Mouse (Mus musculus): ENCODE measurements around the gene Kxd1.

The Kxd1 gene

DNA sequence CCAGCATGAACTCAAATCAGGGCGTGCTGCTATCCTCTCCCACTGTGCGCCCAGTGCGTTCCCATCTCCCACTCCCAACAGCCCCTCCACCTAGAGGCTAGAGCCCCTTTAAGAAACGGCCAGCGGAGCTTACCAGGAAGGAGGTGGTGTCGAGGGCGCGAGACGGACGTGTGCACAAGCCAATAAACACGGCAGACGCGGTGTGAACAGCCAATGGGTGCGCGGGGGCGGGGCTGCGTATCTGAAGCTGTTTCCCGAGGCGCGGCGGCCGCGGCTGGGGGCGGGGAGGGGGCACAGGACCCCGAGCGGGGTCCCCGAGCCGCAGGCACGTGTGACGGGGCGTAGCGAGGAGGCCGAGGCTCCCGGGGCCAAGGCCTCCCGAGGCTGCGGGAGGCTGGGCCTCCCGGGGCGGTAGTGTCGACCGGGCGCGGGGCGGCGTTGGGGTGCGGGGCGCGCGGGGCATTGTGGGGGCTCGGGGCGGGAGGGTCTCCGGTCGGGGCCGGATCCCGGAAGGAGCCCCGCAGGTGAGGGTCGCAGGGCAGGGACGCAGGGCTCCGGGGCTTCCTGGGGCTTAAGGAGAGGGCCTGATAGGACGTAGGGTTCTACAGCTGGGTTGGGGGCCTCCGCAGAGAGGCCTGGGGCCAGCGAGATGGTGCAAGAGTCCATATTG is at the start of gene Kxd1, which contains the start of gene Fkbp8:
TSS of gene Kxd1 (minus strand) at position 445 of the 670 bp plus-strand sequence.
TSS of gene Fkbp8 (plus strand) at position 213 of the 670 bp plus-strand sequence.
- peak; percentile 97 to 98 for DNase-seq (ENCODE audit: low spot score in 2 of 2)

DNA sequence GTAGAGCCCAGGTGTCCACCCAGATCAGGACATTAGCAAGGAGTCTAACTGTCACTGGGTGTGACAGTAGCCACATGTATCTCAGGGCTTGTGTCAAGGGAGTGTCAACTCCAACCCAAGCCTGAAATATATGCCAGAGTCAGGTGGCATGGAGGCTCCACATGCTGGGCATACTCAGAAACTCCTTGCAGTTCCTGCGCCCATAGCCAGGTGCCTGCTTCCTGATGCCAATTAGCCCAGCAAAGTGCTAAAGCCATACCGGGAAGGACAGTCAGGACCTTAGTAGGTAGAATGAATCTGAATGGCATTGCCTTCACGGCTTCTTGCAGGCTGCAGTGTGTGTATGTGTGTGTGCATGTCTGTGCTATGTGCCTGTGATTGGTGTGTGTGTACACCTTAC is 49.5 kb upstream of the Kxd1 start:
- DNase-seq (ENCODE audit: low spot score in 2 of 2): no peak

DNA sequence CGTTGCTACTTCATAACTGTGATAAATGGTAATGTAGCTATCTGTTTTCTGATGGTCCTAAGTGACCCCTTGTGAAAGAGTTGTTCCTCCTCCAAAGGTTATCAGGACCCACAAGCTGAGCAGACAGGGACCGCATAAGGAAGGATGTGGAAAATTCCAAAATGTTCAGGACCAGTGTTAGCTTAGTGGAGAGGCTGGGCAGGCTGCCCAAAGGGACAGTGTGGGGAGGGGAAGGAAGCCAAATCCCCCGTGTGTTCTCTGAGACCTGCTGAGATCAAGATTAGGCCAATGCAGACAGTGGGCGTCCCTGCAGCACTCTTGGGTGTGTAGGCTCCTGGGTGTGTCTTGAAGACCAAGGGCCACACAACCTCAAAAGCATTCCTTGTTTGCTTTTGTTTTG is 47.2 kb upstream of the Kxd1 start:
- no peak for DNase-seq (ENCODE audit: low spot score in 2 of 2)

DNA sequence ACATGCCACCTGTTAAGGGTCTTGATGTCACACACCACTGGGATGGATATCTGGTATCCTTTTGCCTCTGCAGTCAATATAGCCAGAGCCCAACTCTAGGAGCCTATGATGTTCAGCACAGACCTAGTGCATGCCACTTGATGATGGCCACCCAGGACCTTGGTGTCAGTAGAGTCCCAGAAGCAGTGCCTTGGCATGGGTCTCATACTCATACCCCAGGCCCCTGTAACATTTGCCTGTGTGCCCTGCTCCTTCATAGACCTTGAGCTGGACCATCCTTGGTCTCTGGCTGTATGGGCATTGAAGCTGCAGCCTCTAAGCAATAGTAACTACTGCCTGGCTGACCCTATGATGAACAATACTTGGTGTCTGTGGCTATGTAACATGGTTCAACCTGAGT is 46.5 kb upstream of the Kxd1 start:
- no peak for DNase-seq (ENCODE audit: low spot score in 2 of 2)

DNA sequence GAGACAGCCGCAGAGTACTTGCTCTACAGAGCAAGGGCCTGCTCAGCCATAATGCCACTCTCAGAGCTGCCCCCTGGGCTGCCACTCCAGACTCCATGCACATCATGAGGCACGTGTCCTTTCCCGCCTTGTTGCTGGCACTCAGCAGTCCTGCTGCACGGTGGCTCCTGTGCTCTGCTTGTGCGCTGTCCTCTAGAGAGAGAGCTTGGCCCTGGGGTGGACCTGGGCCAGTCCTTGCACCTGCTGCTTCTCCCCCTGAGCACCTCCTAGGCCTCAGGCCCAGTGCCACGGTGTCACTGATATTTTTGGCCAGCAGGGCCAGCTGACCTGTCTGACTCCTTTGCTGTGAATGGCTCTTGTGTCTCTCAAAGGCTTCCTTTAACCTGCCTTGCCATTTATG is 43.2 kb upstream of the Kxd1 start:
- DNase-seq (ENCODE audit: low spot score in 2 of 2): no peak

DNA sequence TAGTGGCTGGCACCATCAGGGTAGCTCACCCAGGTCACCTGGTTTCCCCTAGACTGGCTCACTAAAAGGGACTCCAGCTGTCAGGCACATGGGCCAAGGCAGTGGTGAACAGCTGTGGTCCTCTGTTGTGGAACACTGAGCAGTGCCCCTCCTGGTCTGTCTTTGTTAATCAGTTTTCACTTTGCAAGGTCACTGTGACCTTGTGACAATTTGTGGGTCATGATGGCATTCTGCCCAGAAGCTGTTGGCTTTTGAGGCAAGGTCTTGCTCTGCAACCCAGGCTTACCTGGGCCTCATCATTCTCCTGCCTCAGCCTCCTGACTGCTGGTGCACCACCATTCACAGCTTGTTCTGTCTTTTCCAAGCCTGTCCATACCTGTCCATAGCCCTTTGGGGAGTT is 42.6 kb upstream of the Kxd1 start:
- no peak for DNase-seq (ENCODE audit: low spot score in 2 of 2)

DNA sequence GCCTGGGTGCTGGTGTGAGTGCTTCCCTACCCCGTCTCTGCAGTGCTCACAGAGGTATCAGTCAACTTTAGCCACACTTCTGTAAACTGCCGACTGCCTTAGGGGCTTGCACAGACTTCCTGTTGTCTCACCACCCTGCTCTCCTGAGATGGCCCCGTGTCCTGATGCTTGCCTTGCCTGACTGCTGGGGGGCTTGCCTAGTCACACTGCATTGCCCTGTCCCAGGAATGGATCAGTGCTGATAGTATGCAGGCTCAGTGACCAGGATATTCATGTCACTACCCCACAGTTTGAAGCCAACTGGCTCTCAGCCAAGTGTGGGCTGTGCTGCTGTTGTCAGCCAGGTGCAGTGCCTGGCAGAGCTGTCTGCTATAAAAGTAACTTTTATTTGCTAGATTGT is 37.8 kb upstream of the Kxd1 start:
- DNase-seq (ENCODE audit: low spot score in 2 of 2): peak in 1 of 2 experiments; percentile 19

DNA sequence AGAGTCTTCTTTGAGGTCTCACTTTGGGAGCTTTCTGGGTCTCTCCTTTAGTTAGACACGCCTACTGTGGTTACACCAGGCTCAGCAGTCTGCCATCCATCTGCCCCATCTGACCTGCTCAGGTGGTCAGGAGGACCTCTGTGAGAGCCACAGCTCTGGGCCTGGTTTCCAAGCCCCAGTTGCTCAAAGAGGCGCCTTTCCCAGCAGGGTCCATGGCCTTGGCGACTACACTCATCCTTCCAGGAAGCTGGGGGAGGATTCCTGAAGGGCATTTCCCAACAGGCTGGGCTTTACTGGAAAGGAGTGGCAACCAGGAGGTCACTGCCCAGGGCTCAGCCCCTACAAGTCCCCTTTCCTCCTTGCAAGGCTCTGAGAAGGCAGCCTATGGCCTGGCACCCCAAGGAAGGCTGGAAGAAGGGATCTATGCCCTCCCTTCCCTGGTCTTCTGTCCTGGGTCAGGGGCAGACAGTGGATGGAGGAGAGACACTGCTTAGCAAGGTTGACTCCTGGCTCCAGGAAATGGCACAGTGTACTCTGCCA is 37.0 kb upstream of the Kxd1 start:
- no peak for DNase-seq (ENCODE audit: low spot score in 2 of 2)

DNA sequence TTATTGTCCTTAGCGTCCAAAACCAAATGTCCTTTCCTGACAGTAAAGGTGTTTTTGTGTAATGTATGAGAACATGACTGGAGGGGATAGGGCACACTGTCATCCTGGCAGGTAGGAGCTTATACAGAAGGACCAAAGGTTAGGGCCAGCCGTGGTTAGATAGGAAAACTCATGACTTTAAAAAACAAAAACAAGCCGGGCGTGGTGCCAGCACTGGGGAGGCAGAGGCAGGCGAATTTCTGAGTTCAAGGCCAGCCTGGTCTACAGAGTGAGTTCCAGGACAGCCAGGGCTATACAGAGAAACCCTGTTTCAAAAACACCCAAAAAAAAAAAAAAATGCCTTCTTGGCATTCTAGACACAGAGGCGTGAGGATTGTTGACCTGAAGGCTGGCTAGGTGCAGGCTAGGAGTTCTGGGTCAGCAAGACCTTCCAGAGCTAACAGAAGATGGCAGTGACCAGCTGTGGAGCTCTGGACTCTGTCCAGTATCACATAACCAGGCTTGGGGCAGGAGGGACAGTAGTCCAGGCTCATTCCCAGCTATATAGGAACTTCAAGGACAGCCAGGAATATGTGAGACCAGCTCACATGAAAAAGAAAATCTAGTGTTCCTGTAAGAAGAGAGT is 36.1 kb upstream of the Kxd1 start:
- no peak for DNase-seq (ENCODE audit: low spot score in 2 of 2)

DNA sequence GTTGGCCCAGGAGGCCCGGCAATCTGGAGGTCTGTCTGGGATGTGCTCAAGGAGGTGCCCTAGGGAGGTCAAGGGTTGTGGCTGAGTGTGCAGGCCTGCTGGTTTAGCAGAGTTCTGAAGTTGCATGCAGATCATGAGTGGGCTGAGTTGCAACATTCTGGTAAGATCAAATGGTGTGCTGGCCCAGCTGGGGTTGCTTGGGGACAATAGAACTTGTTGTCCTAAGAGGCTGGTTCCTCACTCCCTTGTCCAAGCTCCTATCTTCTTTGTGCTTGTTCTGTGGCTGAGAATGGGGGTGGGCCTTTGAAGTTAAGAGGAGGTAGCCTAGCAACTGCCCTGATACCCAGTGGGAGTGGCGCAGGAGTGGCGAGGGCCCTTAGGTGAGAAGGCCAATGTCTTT is 35.0 kb upstream of the Kxd1 start:
- DNase-seq (ENCODE audit: low spot score in 2 of 2): no peak

DNA sequence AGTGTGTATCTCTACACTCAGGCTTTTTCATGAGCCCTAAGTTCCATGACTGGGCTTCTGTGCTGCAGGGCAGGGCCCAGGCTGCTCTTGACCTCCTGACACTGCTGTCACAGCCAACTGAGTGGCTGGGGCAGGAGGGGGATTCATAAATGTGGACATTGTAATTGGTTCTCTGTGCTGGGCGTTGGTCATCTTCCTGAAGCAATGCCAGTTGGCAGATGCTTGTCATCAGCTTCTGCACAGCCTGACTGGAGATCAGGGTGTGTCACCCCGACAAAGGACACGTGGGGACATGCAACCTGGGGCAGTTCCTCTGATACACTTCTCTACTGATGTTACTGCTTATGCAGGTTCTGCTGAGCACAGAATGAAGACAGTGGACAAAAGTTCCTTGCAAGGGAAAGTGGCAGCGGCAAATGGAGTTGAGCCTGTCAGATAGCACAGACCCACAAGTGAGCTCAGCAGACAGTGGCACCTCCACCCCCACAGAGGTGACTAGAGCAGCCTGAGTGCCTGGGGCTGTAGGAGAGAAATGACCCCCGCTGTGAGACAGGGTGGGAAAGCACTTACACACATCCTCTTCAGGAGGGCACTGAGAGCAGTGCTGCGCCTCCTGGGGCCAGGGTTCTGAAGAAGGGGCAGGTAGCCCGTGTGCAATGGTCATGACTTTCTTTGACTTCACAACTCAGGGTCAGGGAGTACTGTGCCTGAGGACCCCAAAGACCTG is 34.2 kb upstream of the Kxd1 start:
- DNase-seq (ENCODE audit: low spot score in 2 of 2): no peak

DNA sequence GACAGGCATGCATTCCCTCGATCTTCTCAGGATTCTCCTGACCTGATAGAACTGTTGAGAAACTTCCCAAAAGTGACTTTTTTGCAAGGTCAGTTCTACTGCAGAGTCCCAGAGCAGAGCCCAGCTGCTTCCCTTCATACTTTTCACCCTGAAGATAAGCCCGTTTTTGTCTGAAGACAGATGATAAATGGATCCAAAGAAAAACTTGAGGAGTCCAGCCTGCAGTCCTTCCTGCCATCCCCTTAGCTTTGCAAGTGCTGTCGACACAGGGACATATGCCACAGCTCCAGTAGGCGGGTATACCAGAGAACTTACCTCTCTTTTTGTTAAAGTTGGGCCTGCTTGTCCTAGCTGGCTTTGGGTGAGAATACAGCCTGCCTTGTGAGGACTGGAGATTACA is 33.6 kb upstream of the Kxd1 start:
- DNase-seq (ENCODE audit: low spot score in 2 of 2): no peak

DNA sequence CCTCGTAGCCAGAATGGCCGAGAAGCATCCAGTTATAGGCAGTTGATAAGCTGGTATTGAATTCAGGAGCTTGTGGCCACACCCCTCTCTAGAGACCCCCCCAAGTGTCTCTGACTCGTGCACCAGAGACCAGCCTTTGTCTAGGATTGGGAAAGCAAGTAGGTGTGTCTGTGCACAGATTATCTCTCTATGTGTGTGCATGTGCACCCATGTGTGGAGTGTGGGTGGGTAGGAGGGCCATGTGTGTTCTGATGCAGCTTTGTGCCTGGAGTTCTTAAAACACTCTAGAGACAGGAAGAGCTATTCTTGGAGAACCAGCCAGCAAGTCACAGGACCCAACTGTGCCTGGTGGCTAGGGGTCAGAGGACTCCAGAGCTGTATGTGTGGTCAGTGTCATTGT is 32.8 kb upstream of the Kxd1 start:
- DNase-seq (ENCODE audit: low spot score in 2 of 2): no peak

DNA sequence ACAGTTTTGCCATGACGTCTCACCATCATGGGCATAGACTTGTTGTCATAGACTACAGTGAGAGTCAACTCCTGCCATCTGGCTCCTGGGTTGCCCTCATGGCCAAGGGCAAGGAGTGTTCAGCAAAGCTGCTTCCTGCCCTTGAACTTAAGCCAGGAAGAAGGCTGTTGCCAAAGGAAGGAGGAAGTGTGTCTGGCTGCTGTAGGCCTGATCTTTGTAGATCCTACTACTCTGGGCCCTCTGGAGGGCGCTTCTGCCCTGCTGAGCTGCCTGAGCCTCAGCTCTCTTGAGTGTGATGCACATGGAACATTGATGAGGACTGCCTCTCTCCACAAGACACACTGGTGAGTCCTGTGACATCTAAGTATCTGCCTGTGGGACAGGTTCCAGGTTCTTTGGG is 32.3 kb upstream of the Kxd1 start:
- peak in 1 of 2 experiments; percentile 35 for DNase-seq (ENCODE audit: low spot score in 2 of 2)

DNA sequence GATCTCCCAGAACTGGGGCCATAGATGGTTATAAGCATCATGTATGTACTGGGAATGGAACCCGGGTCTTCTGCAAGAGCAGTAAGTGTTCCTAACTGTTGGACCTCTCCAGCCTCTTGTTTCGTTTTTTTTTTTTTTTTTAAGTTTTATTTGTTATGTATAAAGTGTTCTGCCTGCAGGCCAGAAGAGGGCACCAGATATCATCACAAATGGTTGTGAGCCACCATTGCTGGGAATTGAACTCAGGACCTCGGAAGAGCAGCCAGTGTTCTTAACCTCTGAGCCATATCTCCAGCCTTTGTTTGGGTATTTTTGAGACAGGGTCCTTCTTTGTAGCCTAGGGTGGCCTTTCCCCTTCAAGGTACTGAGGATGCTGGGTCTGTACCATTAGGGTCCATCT is 31.2 kb upstream of the Kxd1 start:
- no peak for DNase-seq (ENCODE audit: low spot score in 2 of 2)

DNA sequence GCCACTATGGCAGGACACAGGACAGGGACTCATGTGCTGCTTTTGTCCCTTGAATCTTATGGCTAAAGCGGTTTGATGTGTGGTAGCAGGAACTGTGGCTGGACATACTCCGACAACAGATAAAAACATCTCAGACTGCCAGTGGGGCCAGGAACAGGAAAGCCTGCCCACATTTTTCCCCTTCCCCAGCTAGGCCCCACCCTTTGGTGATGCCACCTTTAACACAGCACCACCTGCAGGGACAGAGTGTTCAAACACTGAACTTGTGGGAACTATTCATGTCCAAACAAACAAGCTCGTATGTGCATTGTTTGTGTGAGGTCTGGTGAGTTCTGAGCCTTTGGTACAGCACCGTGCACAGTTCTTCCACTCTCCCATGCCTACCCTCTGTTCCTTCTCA is 30.6 kb upstream of the Kxd1 start:
- DNase-seq (ENCODE audit: low spot score in 2 of 2): no peak

DNA sequence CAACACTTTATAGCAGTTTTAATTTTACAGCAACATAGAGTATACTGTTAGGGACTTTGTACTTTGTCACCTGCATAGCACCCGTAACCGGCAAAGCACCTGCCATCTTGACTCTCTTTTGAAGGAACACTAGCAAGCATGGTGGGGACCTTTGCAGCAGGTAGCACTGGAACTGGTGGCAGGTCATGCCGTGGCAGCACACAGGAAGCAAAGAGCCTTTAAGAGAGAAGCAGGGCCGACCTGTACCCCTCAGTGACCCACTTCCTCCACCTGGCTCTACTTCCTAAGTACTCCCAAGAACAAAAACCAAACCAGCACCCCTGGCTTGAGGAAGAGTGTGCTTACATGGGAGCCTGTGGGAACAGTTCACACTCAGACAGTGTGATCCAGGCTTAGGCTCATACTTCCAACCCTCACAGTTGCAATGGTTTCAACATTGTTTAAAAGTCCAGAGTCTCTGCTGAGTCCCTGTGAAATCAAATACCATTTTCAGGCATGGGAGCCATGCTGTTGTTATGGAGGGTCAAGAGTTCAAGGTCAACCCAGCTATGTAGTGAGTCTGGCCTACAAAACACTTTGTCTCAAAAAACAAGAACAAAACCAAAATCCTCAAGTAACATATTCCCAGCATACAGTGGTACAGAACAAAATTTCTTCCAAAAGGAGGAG is 27.5 kb upstream of the Kxd1 start:
- no peak for DNase-seq (ENCODE audit: low spot score in 2 of 2)

DNA sequence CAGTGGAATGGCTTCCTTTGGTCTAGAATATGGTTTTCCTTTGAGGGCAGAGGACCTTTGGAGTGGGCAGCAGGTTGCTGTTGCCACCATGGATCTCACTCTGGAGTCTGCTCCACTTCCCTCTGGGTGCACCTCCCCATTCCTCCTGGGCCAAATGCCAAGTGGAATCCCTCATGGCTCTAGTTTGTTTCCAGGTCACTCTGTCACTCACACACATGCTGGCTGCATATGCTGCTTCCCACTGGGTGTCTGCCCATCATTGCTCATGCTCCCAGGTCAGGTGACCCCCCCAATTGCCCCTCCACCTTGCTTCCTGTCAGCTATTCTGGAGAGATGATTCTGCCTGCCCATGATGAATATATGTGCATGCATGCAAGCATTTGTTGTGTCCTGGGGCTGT is 26.0 kb upstream of the Kxd1 start:
- DNase-seq (ENCODE audit: low spot score in 2 of 2): no peak

DNA sequence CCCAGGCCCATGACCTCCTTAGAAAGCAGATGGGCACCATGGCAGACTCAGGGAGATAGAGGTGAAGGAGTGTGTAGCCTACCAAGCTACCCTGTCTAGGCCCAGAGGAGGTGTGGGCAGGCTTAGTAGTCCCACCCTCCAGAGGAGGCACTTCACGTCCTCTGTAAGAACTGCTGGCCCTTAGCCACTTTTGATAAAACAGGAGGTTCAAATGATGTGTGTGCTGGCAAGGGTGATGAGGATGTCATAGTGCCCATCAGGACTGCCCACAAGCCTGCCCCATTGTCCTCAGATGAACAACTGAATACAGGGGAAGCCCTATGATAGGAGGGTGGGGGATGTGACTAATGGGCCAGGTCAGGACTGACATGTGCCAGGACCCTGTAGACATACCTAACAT is 25.1 kb upstream of the Kxd1 start:
- no peak for DNase-seq (ENCODE audit: low spot score in 2 of 2)

DNA sequence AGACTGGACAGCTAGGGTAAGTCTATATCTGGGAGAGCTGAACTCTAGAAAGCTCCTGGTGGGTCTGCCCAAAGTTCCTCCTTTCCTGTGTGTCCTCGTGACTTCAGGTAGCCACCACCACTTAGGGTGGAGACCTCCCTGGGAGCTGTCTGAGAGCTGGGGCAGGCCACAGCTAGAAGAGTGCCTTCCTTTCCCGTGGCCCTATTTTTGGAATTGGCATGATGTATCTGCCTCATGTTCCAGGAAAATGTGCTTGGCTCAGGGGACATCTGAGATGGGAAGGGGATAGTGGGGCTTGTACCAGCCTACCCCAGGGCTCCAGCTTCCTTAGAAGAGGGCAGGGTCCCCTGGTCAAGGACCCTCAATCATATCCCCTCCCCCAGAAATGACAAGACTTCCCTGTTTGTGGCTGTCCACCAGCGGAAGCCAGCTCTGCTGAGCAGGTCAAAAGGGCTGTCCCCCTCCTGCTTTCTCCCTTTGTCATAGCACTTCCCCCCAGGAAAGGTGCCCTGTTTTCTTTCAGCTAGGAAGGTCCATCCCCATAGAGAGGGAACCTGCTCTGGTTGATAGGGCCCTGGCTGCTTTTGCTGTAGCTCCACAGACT is 23.9 kb upstream of the Kxd1 start:
- no peak for DNase-seq (ENCODE audit: low spot score in 2 of 2)

DNA sequence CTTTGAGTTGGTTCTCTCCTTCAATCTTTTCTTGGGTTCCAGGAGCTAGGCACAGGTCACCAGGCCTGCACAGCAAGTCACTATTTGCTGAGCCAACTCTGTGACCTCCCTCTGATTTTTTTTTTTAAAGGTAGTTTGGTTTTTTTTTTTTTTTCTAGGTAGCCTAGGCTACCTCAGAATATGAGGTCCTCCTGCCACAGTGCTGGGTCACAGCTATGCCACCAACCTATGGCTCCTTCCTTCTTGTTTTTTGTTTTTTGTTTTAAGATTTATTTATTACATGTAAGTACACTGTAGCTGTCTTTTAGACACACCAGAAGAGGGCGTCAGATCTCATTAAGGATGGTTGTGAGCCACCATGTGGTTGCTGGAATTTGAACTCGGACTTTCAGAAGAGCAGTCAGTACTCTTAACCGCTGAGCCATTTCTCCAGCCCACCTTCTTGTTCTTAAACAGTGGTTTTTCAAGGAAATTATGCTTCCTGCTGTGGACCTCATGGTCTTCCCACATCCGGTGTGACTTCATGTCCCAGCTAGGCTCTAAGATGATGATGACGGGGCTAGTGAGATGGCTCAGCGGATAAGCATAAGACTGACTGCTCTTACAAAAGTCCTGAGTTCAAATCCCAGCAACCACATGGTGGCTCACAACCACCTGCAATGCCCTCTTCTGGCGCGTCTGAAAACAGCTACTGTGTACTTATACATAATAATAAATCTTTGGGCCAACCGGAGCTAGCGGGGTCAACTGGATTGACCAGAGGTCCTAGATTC is 21.8 kb upstream of the Kxd1 start:
- no peak for DNase-seq (ENCODE audit: low spot score in 2 of 2)
